Mouse (Mus musculus) adrenal gland, adult (tissue): Measurements from ENCODE around the gene Lancl2.

Experiments used
- DNase-seq, 2 experiments: peaks; one replicate each; pipeline ENCODE4 v3.0.0; 2022 to 2023; ENCODE audit warnings: low spot score in 1 of 2; ENCODE audit not compliant: inconsistent age in 2 of 2

Gene Lancl2

GRCm38 (mm10) chr6:57767112-57767868, 65.0 kb downstream of the Lancl2 start:
- no peak for DNase-seq

DNA sequence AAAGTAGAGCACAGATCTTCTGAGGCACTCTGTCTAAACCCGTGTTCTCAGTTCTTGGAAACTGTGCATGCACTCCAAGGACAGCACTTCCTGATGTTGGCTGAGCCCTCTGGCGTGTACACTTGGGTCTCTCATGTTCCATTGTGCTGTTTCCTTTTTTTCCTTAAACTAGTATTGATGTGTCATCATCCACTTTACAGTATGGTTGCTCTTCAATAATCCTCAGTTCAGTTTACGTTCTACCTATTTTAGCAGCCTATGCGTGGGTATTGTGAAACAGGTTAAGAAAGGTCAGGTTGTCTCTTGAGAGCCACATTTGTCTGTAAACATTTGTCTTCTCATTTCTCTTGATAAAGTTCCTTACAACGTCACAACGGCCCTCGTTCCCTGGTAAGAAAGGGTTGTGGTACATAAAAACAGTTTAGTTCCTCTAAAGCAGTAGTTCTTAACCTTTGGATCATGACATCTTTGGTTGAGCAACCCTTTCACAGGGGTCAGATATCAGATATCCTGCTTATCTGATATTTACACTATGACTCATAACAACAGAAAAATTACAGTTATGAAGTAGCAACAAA, 66.7 kb downstream of the Lancl2 start:
- no peak for DNase-seq

DNA sequence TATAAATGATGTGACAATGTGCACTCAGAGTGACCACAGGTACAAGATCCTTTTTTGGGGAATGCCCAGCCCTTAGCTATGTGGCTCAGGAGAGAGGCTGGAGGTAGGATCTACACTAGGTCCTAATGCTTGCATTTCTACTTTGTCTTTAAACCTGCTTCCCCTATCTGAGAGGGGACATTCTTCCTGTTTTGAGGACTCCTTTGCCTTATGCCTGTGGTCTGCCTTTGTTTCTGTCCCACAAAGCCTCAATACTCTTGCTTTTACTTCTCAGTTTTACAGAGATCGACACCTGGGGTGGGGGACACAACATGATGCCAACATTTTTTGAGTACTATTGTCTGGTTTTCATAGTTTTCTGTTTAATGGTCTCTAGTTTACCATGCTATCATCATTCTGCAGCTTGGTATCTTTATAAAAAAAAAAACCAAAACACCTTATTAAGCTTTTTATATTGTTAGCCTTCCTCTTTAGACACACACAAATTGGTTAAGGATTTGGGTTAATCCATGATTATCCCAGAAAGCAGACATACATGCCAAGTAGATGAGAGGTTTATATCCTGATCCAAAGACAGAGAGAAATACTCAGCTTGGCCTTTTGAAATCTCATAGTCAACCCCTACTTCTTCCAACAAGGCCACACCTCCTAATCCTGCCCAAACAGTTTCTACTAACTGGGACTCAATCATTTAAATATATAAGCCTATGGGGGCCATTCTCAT, 68.3 kb downstream of the Lancl2 start:
- no peak for DNase-seq

GRCm38 (mm10) chr6:57773792-57774191, 71.5 kb downstream of the Lancl2 start:
- no peak for DNase-seq

- no peak for DNase-seq
Measured at GRCm38 (mm10) chr6:57780359-57780758, 78.0 kb downstream of the Lancl2 start.

DNA sequence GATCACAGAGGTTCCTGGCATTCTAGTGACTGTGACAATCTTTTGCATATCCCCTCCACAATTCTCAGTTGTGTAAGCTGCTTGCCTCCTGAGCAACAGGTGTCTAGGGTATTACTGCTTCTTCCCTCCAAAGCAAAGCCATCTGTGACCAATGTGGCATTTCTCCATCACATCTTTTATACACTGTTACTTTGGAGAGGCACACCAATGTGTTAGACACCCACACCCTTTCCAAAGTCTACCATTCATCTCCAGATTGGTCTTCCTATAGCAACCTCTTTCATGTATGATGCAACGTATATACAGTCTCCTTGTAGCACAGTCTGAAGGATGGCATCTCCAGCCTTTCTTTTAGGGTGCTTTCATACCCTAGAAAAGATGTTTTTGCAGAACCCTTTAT, 80.3 kb downstream of the Lancl2 start:
- DNase-seq = no peak

DNA sequence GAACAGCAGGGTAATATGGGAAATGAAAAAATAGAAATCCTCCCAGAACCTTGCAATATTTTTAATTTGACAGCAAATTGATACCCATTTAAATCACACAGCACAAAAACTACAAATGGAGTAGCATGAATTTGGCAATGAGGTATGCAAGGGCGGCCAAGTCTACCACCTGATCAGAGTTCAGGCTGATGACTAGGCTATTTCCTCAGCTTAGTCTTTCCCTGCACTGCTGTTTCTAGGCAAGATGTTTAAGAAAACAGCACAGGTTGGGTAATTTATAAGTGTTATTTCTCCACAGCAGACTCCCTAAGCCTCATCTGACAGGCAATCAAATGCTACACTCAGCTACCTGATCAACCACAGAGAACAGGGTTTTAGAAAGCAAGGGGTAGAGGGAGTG, 81.9 kb downstream of the Lancl2 start:
- no peak for DNase-seq

DNA sequence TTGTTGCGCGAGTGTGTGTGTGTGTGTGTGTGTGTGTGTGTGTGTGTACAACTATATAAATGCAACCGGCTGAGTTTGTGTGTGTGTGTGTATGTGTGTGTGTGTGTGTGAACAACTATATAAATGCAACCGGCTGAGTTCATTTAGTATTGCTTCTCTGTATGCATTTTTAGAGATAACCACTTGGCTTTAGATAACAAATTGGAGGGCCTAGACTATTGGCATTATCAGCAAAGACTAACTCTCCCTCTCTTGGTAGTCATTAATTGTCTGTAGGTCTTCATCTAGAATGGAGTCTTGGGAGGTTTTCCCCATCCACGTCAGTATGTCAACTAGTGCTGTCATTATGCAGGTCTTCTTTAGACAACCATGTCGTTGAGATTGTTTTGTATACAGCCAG, 85.0 kb downstream of the Lancl2 start:
- DNase-seq = no peak
